Mouse (Mus musculus): ENCODE results near the gene Sel1l2. TPM values are rescaled to one million over a fixed set of nuclear protein-coding genes. Genes with fewer than 3 reads are reported as not detected.

Sel1l2 gene
- total RNA-seq (2021): not detected

DNA sequence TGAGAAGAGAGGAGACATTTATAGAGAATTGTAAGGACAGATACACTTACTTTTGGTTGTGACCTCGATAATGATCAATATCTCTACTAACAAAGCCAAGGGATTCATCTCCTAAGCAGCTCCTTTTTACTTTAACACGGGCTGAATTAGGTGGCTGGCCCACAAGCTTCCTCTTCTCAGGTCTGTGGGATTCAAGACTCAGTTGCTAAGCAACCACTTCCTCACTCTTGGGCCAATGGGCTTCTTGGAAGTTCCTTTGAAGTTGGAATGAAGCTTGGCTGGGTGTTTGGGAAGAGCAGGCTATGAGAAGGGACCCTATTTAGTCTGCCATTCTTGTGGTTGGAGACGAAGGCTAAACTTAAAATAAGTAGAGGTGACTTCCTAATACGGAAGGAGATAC lies at the start of gene Sel1l2:
Gene Sel1l2, minus strand, starts transcription at position 182 of the 400 bp plus-strand sequence.
- intact Hi-C loops (cut with DNase I): no loop called here
- no peak for DNase-seq (ENCODE audit: low spot score in 2 of 2)

DNA sequence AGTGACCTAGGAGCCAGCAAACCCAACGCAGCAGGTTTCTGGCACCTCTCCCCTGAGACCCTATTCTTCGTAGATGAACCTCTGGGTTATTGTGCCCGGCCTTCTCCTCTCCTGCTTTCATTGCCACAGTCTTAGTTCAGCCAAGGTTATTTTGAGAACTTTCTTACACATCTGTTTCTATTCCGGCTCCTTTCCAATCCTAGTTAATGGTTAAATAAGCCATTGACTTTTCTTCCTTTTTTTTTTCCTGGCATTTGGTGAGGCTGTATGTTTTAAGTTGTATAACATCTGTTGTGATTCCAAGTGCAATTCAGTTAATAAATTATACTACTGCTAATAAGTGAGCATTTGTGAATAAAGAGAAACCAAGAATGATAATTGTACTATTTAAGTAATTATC lies 49.6 kb upstream of the Sel1l2 start:
- intact Hi-C loops (cut with DNase I): no loop called here
- DNase-seq (ENCODE audit: low spot score in 2 of 2): no peak

DNA sequence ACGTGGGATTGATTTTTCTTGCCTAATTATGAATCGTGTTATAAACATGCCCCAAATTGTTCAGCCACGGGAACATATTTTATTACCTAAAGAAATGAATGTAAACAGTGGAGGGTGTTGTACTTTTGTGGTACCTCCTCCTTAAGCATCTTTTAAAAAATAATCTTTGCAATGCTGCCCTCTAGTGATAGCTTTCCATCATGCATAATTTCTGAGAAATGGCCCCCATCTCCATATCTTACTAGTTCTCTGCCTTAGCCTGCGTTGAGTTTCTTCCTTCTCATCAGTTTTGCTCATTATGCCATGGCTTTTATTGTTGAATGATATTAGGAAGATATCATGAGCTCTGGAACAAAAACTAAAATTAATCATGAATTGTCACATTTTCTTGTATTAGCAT lies 37.8 kb upstream of the Sel1l2 start:
- intact Hi-C loops (cut with DNase I): loop anchor here (2.0 to 5.0 kb wide), 2 partner anchors 225 to 256 kb away; partner anchors contain the start of genes Esf1 and Ndufaf5
- DNase-seq (ENCODE audit: low spot score in 2 of 2): no peak

DNA sequence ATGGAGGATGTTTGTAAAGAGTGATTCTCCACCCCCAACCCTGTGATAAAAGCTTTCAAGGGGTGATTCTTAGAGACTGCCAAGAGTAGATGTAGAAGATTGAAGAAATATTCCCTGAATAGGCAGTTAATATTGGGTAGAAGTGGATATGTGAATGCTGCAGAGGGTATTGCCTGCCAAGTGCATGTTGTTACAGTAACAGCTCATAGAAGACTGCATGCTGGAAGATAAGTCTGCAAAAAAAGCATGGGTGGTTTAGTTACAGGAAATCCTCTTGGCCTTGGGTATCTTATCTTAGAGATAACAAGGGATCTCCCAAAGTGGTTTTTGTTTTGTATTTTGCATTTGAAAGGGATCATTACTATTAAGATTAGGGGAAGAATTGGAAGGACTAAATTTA lies 36.3 kb upstream of the Sel1l2 start:
- no peak for DNase-seq (ENCODE audit: low spot score in 2 of 2)
- intact Hi-C loops (cut with DNase I): loop anchor here (2.0 to 5.0 kb wide), 2 partner anchors 224 to 255 kb away; partner anchors contain the start of genes Esf1 and Ndufaf5

DNA sequence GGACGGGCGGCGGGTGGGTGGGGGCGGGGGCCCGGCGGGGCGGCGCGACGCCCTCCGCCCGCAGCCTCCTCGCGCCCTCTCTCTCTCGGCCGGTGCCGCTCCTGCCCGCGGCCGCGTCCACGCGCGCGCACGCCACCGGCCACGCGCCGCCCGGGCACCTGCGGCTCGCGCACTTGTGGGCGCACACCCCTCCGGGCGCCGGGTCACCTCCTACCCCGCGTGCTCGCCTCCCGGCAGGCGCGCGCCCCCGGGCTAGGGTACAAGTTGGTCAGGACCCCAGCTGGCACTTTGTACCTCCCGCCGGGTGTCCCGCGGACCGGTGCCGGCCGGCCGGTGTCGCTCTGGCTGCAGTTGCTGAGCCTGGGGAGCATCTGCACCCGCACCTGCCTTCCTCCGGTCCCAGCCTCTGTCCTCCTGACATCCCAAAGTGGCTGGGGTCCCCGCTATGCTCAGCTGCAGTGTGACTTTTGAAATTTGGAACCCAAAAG lies 6.3 kb upstream of the Sel1l2 start:
- DNase-seq (ENCODE audit: low spot score in 2 of 2): peak; percentile 37 to 55
- intact Hi-C loops (cut with DNase I): loop anchor here (5.0 to 10.0 kb wide), 2 partner anchors 193 to 221 kb away; partner anchors contain the start of genes Esf1 and Ndufaf5

DNA sequence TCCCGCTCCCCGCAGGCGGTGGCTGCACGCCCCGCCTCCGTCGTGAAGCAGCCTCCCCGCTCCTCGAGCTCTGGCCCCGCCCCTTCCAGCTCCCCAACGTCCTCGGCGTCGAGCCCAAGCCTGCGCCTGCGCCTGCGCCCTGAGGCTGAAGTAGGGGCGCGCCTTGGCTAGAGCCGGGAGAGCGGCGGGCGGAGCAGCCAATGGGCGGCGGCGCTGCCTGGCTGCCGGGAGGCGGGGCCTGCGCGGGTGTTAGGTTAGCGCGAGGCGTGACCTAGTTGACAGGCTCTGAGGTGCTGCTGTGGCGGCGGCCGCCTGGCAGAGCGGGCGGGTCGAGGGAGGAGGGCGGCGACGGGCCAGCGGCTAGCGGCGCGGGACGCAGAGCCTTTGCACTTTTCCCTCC lies 5.7 kb upstream of the Sel1l2 start, which contains the start of gene Macrod2:
Gene Macrod2, plus strand, starts transcription at position 131 of the 400 bp plus-strand sequence.
- intact Hi-C loops (cut with DNase I): loop anchor here (5.0 to 10.0 kb wide), 2 partner anchors 193 to 220 kb away; partner anchors contain the start of genes Esf1 and Ndufaf5
- DNase-seq (ENCODE audit: low spot score in 2 of 2): peak; percentile 96 to 99

DNA sequence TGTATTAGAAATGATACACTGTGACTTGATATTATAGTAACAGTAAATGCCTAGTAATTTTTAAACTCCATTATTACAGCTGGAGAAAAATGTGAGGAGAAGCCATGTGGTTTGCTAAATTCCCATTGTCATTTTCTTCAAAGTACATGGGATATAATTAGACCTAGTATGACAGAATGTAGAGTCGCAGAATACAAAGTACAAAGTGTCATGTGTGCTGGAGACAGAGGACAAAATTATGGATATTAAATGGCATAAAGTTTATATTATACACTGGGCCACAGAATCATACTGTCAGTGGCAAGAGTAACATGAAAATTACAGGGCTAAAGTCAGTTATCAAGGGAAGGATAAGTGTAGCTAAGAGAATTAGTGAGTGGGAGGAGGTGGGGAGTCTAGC lies 24.7 kb downstream of the Sel1l2 start:
- no peak for DNase-seq (ENCODE audit: low spot score in 2 of 2)
- intact Hi-C loops (cut with DNase I): no loop called here

- intact Hi-C loops (cut with DNase I): no loop called here
Observed at GRCm38 (mm10) chr2:140359905-140360304, 29.6 kb downstream of the Sel1l2 start.

GRCm38 (mm10) chr2:140342394-140342793 lies 47.1 kb downstream of the Sel1l2 start:
- no peak for DNase-seq (ENCODE audit: low spot score in 2 of 2)
- intact Hi-C loops (cut with DNase I): no loop called here

More at GRCm38 (mm10) chr2:140359905-140360304, 29.6 kb downstream of the Sel1l2 start:
- DNase-seq (ENCODE audit: low spot score in 2 of 2): no peak

DNA sequence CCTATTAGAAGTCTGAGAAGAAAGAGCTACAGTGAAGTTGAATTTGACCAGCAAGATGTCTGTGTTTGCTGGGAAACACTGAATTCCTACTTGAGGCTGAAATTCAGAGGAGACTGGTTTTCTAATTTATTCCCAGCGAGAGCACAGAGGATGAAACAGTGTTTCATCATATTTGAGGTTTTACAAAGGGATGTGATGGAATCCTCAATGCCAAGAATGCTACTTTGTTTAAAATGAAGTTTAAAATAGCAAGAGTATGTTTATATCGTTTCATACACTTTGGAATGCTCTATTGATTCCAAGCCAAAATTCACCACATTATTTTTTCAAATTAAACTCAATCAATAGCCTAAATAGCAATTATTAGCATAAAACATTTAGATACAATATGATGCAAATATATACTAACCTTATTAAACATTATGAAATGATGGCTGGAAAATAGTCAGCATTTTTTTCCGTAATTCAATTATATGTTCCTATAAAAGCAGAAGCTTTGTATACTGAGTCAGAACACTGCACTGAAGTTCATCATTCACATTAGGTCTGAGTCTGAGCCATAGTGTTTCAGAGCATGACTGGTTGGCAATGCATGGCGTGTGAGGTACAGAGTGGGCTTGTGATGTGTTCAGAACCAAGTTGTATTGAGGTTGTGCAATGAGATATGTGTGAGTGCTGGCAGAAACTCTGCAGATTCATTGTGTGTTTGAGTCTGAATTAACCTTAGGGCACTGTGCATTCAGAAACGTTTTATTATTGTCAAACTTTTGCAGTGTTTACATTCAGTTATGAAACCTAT lies 58.8 kb downstream of the Sel1l2 start:
- DNase-seq (ENCODE audit: low spot score in 2 of 2): no peak
- intact Hi-C loops (cut with DNase I): no loop called here

DNA sequence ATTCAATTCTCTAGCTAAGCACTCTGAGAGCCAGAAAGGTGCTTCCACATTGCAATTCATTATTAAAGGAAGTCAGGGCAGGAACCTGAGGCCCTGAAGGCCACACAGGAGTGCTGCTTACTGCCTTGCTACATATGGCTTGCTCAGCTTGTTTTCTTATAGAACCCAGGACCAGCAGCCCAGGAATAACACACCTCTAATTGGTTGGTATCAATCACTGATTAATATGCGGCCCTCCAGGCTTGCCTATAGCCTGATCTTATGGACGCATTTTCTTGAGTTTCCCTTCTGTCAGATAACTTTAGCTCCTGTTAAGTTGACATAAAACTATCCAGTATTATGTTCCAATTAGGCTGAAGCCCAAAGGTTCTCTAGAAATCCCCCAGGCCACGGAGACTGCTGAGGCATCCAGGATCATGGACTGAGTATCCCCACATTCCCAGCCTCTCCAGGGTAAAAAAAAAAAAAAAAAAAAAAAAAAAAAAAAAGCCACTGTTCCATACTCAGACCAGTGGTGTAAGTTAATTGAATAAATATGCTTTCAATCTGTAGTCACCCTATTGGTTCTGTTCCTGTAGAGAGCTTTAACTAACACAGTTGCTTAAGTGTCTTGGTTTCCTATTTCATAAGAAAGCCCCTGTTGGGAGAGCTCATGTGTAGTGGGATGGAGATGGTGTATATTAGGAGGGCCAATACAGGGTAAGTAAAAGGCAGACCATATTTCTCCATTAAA lies 86.4 kb downstream of the Sel1l2 start:
- intact Hi-C loops (cut with DNase I): no loop called here
- DNase-seq (ENCODE audit: low spot score in 2 of 2): no peak

GRCm38 (mm10) chr2:140297155-140297554 lies 92.4 kb downstream of the Sel1l2 start:
- intact Hi-C loops (cut with DNase I): no loop called here
- no peak for DNase-seq (ENCODE audit: low spot score in 2 of 2)

DNA sequence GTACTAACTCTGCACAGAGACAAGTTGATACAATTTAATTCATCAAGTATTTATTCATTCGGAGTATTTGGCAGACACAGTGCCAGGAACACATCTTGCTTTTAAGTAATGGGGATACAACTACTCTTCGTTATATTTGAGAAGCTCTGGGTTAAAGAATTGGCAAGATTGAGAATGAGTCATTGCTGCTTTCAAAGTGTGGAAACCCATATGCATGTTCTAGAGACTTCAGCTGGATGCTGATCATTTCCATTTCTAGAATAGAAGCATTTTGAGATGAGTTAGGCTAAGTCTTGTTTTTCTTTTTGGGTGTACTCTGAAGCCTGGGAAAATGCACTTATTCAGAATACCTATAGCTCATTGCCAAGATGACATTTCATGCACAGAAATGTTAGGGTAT lies 95.7 kb downstream of the Sel1l2 start:
- DNase-seq (ENCODE audit: low spot score in 2 of 2): no peak

DNA sequence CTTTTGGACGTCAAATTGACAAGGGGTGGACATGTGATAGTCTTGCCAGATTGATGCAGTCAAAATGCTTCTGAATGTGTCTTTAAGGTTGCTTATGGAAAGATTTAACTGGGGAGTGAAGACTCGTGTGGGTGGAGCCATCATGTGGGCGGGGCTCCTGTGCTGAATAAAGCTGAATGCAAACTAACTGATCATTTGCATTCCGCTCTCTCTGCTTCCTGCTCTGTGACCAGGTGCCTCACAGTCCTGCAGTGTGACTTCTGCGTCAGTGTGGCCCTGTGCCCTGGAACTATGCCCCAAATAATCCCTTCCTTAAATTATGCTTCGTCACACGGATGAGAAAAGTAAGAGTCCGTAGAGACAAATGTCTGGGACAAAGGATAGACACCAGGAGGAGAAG lies 108.7 kb downstream of the Sel1l2 start:
- intact Hi-C loops (cut with DNase I): no loop called here
- no peak for DNase-seq (ENCODE audit: low spot score in 2 of 2)

More for the DNA sequence above, 95.7 kb downstream of the Sel1l2 start:
- intact Hi-C loops (cut with DNase I): no loop called here

DNA sequence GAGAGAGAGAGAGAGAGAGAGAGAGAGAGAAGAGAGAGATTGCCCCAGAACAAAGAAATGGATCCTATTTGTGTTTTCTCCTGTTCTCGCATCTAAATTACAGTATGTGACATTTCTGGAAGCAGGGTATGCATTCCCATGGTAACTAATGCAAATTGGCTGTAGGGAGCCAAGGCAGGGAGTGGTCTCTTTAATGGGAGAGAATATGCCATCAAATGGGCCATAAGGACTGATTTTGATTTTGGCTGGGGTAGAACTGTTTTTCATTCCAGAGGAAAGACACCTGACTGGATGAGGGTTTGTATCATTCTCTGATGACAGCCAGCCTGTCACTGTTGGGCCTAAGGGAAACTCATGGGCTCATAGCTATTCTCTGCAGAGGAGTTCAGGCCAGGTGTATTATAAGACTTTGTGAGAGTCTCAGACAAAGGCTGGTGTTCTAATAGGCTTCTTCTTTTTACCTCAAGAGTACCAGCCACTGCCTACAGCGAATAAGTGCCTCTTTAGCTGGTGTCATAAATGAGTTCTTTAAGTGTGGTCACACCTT lies 133.8 kb downstream of the Sel1l2 start:
- intact Hi-C loops (cut with DNase I): no loop called here
- DNase-seq (ENCODE audit: low spot score in 2 of 2): no peak

DNA sequence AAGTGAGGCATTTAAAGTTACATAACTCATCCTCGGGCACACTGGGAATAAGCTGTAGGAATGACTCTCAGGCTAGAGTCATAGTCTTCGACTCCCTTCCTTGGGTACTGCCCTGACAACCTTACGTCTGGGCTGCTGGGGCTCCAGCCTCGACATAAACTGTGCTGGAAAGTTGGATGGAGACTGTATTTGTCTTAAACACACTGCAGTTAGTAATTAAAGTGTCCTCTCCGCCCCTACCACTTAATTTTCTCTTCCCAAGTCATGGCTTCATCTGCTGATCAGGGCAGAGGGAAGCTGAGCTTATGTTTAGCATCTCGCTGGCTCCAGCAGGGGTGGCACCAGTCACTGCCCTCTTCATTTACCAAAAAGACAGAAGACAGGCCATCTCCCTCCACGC lies 135.2 kb downstream of the Sel1l2 start:
- intact Hi-C loops (cut with DNase I): no loop called here
- no peak for DNase-seq (ENCODE audit: low spot score in 2 of 2)

DNA sequence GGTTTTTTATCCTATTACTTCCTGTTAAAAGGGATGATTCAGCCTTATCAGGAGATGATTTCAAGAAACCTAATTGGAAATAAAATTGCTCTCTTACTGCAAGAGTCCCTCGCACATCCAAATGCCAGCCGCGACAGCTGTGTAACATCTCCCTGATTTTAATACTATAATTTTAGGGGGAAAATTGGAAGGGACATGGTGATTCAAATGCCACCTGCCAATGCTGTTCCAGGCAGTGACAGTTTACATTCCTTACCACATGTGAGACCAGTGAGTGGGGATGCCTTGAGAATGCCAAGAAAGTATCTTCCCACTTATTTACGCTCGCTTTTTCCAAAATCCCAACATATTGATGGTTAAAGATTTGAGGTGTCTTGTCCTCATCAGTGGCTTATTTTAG lies 146.4 kb downstream of the Sel1l2 start:
- no peak for DNase-seq (ENCODE audit: low spot score in 2 of 2)
- intact Hi-C loops (cut with DNase I): no loop called here

DNA sequence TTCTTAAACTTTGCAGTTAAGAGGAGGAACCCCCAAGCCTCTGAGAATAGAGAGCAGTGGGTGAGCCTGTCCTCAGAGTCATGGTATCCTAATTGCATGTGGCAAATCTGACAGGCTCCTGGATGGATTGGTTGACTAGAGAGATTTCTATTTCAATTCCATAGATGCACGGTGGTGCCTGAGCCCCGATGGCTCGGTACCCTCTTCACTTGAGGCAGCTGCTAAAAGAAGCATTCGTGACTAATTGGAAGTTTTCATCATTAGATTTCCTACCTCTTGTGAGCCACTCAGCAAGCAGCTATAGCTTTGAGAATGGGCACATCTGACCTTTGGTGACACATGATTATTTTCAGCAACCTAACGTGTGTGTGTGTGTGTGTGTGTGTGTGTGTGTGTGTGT lies 147.1 kb downstream of the Sel1l2 start:
- intact Hi-C loops (cut with DNase I): no loop called here
- DNase-seq (ENCODE audit: low spot score in 2 of 2): no peak

GRCm38 (mm10) chr2:140237245-140237644 lies 152.3 kb downstream of the Sel1l2 start:
- intact Hi-C loops (cut with DNase I): no loop called here
- no peak for DNase-seq (ENCODE audit: low spot score in 2 of 2)

- intact Hi-C loops (cut with DNase I): no loop called here
- no peak for DNase-seq (ENCODE audit: low spot score in 2 of 2)
Observed at GRCm38 (mm10) chr2:140230295-140230694, 159.2 kb downstream of the Sel1l2 start.

Data from left cerebral cortex, postnatal 36 days (tissue).